Mouse (Mus musculus): Measurements from ENCODE around the gene Zfp93.

DNA sequence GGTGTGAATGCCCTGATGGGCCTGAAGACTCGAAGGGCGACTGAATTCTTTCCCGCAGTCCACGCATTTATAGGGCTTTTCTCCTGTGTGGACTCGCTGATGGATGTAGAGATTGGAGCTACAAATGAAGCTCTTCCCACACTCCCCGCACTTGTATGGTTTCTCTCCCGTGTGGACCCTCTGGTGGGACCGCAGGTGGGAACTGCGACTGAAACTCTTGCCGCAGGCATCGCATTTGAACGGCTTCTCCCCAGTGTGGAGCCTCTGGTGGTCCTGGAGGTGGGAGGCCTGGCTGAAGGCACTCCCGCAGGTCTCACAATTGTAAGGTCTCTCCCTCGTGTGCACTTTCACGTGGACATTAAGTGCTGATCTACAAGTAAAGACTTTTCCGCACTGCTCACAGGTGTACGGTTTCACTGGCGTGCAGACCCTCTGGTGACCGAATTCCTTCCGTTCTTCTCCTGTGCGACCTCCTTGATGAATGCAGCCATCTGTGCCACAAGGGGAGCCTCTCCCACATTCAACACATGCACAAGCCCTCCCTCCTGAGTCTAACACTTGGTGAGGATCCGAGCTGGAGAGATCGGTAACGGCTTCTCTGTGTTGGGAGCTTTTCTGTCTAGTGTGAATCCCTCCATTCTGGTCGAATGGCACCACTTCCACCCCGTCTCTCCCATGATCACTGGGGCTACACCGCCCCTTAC is 21.3 kb downstream of the Zfp93 start:
- TF ChIP-seq CTCF (IDR thresholded peaks at IDR 0.05; ENCODE audit: low read depth) (no peak), EP300 (IDR thresholded peaks at IDR 0.05; ENCODE audit: low read depth) (no peak)

All from liver, embryonic 14.5 days (tissue).